Mouse (Mus musculus) forebrain, embryonic 11.5 days (tissue): ENCODE measurements at regions not wholly inside any gene's neighbourhood (a gene's known extent, or its start where the extent isn't known, plus 50 kb on each side); places are given as distances from the start of the nearest gene placed in this dataset.
A peak's percentile ranks its signal among the peaks of the same experiment; 100 is the strongest.

Experiments used
- ATAC-seq: fragments of 200-750 bp; cut with Nextera tagmentation; replicated peaks from 2 replicates; pipeline ENCODE4 v1.8.0; 2017; ENCODE audit warnings: moderate TSS enrichment; ENCODE audit not compliant: low FRiP score
- DNase-seq: peaks from one replicate; pipeline ENCODE4 v3.0.0-alpha.2; 2017; ENCODE audit warnings: low spot score
- H3K27ac ChIP-seq: fragments of 300-500 bp; sonication (generic); 2 replicates; pipeline ENCODE4 v1.5.1; 2014; ENCODE audit warnings: low read depth, low read length
- H3K27me3 ChIP-seq: fragments of 300-500 bp; sonication (generic); 2 replicates; pipeline ENCODE4 v1.6.1; 2014; ENCODE audit warnings: mild to moderate bottlenecking, low read length, mixed read lengths; ENCODE audit not compliant: control insufficient read depth, insufficient read depth
- H3K36me3 ChIP-seq: fragments of 300-500 bp; sonication (generic); 2 replicates; pipeline ENCODE4 v1.6.1; 2014; ENCODE audit warnings: mild to moderate bottlenecking, low read length, moderate library complexity, mixed read lengths; ENCODE audit not compliant: control insufficient read depth, insufficient read depth
- H3K4me1 ChIP-seq: fragments of 300-500 bp; sonication (generic); replicated peaks from 2 replicates; pipeline ENCODE4 v1.6.1; 2014; ENCODE audit warnings: low read length, mixed read lengths; ENCODE audit not compliant: control insufficient read depth, insufficient read depth
- H3K4me2 ChIP-seq: fragments of 300-500 bp; sonication (generic); 2 replicates; pipeline ENCODE4 v1.6.1; 2014; ENCODE audit warnings: low read depth, mild to moderate bottlenecking, low read length, moderate library complexity, mixed read lengths; ENCODE audit not compliant: severe bottlenecking
- H3K4me3 ChIP-seq: fragments of 300-500 bp; sonication (generic); 2 replicates; pipeline ENCODE4 v1.5.1; 2014; ENCODE audit warnings: low read depth, low read length
- H3K9ac ChIP-seq: fragments of 300-500 bp; sonication (generic); 2 replicates; pipeline ENCODE4 v1.6.1; 2014; ENCODE audit warnings: low read length
- H3K9me3 ChIP-seq: fragments of 300-500 bp; sonication (generic); 2 replicates; pipeline ENCODE4 v1.6.1; 2016; ENCODE audit warnings: low read length, mixed read lengths; ENCODE audit not compliant: control insufficient read depth
- WGBS: fragments of 180-500 bp; shearing (Covaris S2); extraction: QIAGEN DNeasy Blood & Tissue Kit; methylation state at CpG from one replicate; pipeline ENCODE4 v1.1.7; 2014; 5-methylcytosine and 5-hydroxymethylcytosine counted together

GRCm38 (mm10) chr6:117312891-117313781 is 144.8 kb downstream of the Cxcl12 start:
- WGBS, result 70% methylated on average over 13 of the region's 13 CpGs
- Histone ChIP-seq H3K4me2 (no peak overlapping the region), H3K4me3 (no peak overlapping the region), H3K27ac (no peak overlapping the region), H3K9me3 (no peaks in the 10 kb centered on the region), H3K36me3 (no peaks in the 10 kb centered on the region), H3K27me3 (no peaks in the 10 kb centered on the region), H3K4me1 (no peaks in the 10 kb centered on the region), H3K9ac (no peak overlapping the region)
- no peak for ATAC-seq
- DNase-seq, result peak; percentile 43

DNA sequence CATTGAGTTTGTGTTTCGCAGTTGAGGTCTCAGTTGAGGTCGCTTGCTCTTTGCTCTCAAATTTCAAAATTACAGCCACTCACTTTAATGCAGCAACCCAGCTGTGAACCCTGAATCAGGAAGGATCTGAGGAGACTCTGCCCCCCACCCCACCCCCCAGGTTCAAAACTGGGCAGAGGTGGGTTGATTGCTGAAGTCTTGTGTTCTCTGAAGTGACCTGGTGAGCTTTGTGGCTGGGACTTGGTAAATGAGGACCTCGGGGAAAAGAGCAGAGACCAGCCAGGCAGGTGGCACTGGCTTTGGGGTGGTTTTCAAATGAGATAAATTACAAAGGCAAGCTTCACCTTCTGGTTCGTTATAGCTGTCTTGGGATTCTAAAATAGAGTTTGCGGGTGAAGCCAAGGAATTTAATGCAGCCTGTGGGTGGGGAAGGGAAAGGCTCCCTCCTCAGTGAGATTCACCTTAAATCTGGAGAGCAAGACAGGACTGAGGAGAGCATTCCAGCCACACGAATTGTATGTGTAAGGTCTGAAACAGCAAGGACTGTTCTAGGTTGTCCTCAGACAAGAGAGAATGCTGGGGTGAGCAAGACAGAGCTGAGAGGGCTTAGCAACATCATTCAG is 145.7 kb downstream of the Cxcl12 start:
- Histone ChIP-seq H3K4me2 (no peak overlapping the region), H3K9me3 (no peaks in the 10 kb centered on the region), H3K27me3 (no peaks in the 10 kb centered on the region), H3K36me3 (no peaks in the 10 kb centered on the region), H3K9ac (no peak overlapping the region), H3K4me1 (no peaks in the 10 kb centered on the region), H3K27ac (no peak overlapping the region), H3K4me3 (no peak overlapping the region)
- ATAC-seq (no peak), DNase-seq (peak; percentile 19)
- whole genome bisulfite sequencing, result 36% methylated on average over 6 of the region's 6 CpGs

GRCm38 (mm10) chr6:117323301-117323700 is 155.0 kb downstream of the Cxcl12 start:
- Histone ChIP-seq H3K36me3 (no peaks in the 10 kb centered on the region), H3K9ac (no peak overlapping the region), H3K4me3 (no peak overlapping the region), H3K4me2 (no peak overlapping the region), H3K27ac (no peak overlapping the region), H3K4me1 (no peaks in the 10 kb centered on the region; the same call in 1 of the 2 replicates), H3K27me3 (no peaks in the 10 kb centered on the region), H3K9me3 (no peaks in the 10 kb centered on the region)
- no peak for DNase-seq
- no peak for ATAC-seq

DNA sequence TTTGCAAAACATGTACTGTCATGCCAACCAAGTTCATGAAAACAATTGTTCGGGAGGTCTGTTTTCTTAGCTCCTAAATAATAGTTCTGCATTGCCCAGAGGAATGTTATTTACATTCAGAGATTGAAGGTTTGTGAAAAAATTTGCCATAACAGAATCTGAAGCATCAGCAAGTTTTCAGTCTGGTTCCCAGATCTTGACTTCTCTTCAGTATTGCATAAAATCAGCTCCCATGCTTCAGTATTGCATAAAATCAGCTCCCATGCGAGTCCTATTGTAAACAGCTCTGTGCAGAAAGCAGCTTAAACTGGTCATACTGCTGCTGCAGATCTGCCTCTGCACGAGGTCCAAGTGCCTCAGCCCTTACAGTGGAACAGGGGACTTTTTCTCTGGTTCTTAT is 155.5 kb downstream of the Cxcl12 start:
- H3K36me3 ChIP-seq, result no peaks in the 10 kb centered on the region
- no peak for ATAC-seq
- no peak overlapping the region for H3K9ac ChIP-seq
- H3K27me3 ChIP-seq, result no peaks in the 10 kb centered on the region
- H3K9me3 ChIP-seq, result no peaks in the 10 kb centered on the region
- H3K4me1 ChIP-seq, result no peaks in the 10 kb centered on the region; the same call in 1 of the 2 replicates
- no peak overlapping the region for H3K4me3 ChIP-seq
- WGBS, result 70% methylated on average over 3 of the region's 3 CpGs
- H3K27ac ChIP-seq, result no peak overlapping the region
- H3K4me2 ChIP-seq, result no peak overlapping the region
- DNase-seq, result no peak

- Histone ChIP-seq H3K36me3 (no peaks in the 10 kb centered on the region), H3K4me1 (no peaks in the 10 kb centered on the region; the same call in 1 of the 2 replicates), H3K9me3 (no peaks in the 10 kb centered on the region), H3K4me2 (no peak overlapping the region), H3K27ac (no peak overlapping the region), H3K9ac (no peak overlapping the region; the same call in 1 of the 2 replicates), H3K4me3 (no peak overlapping the region), H3K27me3 (no peaks in the 10 kb centered on the region)
- ATAC-seq, result 0 out of 2 replicates have a peak, but pooled peaks have one; percentile 39
- 43% methylated on average over 18 of the region's 18 CpGs for WGBS
- no peak for DNase-seq
Observed at GRCm38 (mm10) chr6:117326835-117327775, 158.8 kb downstream of the Cxcl12 start.

- DNase-seq, result no peak
- H3K4me2 ChIP-seq, result no peak overlapping the region
- H3K4me1 ChIP-seq, result no peaks in the 10 kb centered on the region; the same call in 1 of the 2 replicates
- H3K9ac ChIP-seq, result no peak overlapping the region
- no peak overlapping the region for H3K4me3 ChIP-seq
- no peaks in the 10 kb centered on the region for H3K9me3 ChIP-seq
- no peak for ATAC-seq
- 78% methylated on average over 8 of the region's 8 CpGs for WGBS
- no peak overlapping the region for H3K27ac ChIP-seq
- H3K27me3 ChIP-seq, result no peaks in the 10 kb centered on the region
- H3K36me3 ChIP-seq, result no peaks in the 10 kb centered on the region
Observed at GRCm38 (mm10) chr6:117329164-117329939, 161.0 kb downstream of the Cxcl12 start.

DNA sequence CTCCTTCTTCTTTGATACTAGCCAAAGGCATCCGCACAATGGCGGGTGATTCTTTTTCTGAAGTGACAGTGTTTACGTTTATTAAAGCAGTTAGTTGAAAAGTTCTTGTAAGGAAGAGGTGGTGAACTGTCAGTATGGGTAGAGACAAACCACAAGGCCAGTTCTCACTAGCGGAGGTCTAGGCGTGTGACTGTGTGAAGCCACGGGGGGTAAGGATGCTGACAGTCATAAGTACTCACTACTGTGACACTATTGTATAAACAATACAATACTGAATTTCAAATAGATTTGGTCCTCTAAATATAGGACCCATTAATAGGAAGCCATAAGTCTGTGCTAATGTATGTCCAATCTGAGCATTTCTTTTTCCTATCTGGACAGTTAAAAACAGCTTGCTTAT is 161.9 kb downstream of the Cxcl12 start:
- H3K9ac ChIP-seq, result no peak overlapping the region
- no peaks in the 10 kb centered on the region for H3K9me3 ChIP-seq
- no peaks in the 10 kb centered on the region for H3K36me3 ChIP-seq
- no peak overlapping the region for H3K4me2 ChIP-seq
- H3K4me1 ChIP-seq, result no peaks in the 10 kb centered on the region; the same call in 1 of the 2 replicates
- ATAC-seq (no peak), DNase-seq (no peak)
- H3K27ac ChIP-seq, result no peak overlapping the region
- no peaks in the 10 kb centered on the region for H3K27me3 ChIP-seq
- WGBS, result 88% methylated on average over 6 of the region's 6 CpGs
- no peak overlapping the region for H3K4me3 ChIP-seq
